Mouse (Mus musculus): ENCODE measurements around the gene Fst.

Gene Fst

DNA sequence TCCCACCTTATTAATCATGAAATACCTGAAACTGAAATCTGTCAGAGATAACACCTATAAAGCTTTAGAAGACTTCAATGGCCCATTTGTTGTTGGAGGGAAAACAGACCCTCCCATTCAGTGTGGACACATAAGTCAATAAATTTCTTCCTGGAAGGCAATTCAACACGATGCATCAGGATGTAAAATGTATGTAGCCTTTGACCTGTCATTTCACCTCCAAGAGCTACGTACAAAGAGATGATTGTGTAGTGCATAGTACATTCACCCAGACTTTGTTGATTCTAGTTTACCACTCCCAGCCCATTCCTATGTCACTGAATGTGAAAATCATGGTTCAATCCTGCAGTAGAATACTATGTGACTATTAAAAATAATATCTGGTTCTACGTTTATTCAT, 39.4 kb downstream of the Fst start:
- no peak for DNase-seq (ENCODE audit: low spot score in 2 of 2)

DNA sequence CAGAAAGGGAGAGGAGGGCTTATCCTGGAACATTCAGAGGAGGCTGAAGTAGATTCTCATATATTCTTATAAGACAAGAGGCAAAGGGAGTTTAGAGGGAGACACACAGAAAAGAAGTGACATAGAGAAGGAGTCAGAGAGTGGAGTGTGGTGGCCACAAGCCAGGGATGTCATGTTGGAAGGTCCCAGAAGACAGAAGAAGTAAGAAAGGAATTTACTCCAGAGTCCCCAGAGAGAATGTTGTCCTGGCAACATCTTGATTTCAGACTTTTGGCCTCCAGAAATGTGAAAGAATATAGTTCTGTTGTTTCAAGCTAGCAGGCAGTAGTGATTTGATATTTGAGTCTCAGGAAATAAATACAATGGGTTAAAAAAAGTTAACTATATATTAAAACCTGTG, 46.4 kb downstream of the Fst start:
- DNase-seq (ENCODE audit: low spot score in 2 of 2) = no peak

DNA sequence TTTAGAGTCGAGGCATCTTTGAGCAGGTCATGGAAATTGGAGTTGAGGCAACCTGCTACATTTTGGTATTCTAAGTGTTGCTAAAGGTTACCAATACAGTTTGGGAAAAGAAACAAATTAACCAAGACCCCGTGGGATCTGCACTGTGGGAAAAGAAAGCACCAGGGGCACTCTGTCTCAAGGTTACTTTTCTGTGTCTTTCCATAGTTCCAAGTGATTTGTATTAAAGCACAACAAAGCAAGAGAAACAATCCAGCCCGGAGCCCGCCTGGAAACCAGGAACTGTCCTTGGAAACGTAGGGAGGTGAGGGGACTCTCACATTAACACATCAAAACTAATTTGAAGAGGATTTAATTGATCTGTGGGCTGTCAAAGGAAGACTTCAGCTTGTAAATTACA, 51.9 kb downstream of the Fst start:
- no peak for DNase-seq (ENCODE audit: low spot score in 2 of 2)

DNA sequence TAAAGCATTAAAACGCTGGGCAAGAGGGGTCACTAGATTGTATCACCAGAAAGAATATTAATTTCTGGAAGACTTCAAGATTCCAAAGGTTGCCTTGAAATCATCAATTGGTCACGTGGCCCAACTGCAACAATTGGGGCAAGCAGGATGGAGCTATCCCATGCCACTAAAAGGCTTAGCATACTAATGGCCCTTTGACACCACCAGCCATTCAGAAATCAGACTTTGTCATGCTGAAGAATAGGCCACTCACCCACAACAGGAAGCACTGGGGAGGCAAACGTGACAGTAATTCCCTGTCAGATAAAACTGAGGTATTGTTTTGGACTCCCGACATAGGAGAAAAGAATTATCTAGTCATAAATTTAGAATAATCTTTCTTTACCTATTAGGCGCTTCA, 52.3 kb downstream of the Fst start:
- no peak for DNase-seq (ENCODE audit: low spot score in 2 of 2)

DNA sequence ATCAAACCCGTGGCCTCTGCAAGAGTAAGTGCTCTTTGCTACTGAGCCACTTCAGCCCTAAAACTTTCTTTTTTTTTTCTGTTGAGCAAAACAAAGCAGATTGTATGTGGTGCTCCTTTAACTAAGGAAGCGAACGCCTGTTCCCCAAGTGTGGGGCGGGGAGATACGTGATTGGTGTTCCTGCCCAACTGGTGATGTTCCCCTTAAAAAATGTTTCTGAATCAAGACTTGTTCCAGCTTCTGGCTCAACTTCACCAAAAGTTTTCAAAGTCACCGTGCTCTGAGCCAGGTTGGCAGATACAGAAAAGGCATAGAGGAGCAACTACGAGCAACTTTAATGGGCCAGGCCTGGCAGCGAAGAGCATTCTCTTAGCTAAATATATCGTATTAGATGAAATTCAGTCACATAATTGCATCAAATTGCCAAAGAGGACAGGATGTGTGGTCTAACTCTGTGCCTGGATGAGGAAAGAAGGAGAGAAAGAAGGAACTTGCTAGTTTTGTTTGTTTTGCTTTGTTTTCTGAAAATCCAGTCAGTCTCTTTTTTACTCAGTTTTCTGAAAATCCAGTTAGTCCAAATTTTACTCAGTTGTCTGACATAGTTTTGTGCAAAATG, 53.5 kb downstream of the Fst start:
- no peak for DNase-seq (ENCODE audit: low spot score in 2 of 2)
